Mouse (Mus musculus): ENCODE measurements around the gene Simc1.

DNA sequence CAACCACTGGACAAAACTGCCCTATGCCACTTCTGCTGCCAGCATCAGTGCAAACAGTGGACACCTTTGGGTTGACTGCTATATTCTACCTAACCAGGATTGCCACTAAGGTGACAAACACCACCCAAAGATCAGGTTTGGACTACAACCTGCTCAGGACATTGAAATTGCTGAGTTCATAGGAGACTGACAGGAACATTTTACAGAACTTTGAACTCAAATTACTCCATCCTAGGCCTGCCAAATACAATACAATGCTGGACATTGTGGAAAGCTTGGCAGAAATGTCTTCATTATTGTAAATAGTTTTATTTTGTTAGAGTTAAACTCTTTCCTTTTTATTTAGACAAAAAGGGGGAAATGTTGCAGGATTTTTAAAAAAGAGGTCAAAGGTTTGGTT is 17.6 kb downstream of the Simc1 start:
- no peak for TF ChIP-seq ZNF384 (IDR thresholded peaks at IDR 0.05; ENCODE audit: low read depth, low read length)
- TF ChIP-seq GABPA (IDR thresholded peaks at IDR 0.05; ENCODE audit: low read depth, low read length) = no peak
- no peak for TF ChIP-seq EP300 (IDR thresholded peaks at IDR 0.05; ENCODE audit: low read depth in 1 of 2, low read length in 2 of 2)
- TF ChIP-seq TAL1 (IDR thresholded peaks at IDR 0.05; ENCODE audit: low read length) = no peak

Measured in MEL (cell line).